Mouse (Mus musculus): ENCODE results near the gene Oard1. TPM values are rescaled to one million over a fixed set of nuclear protein-coding genes. Genes with fewer than 3 reads are reported as not detected.

Gene Oard1
- polyA plus RNA-seq, 1 experiment: 4.5 TPM

DNA sequence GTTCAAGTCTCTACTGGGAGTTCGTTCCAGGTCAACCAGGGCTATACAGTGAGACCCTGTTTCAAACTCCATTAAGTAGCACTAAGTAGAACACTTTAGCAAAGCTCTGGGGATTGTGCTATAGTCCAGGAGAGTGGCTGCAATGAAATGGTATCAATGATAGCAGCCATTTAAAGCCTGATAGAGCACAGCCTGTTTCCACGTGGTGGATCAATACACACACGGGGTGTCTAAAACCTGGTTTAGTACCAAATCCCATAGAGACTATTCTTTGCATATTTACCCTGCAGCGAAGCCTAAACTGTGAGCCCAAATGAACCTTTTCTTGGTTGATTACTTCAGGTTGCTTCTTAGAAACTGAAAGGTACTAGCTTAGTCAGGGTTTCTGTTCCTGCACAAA is 8.1 kb upstream of the Oard1 start:
- TF ChIP-seq GATA1 (IDR thresholded peaks at IDR 0.05; ENCODE audit: low read length): no peak

- no peak for TF ChIP-seq GATA1 (IDR thresholded peaks at IDR 0.05; ENCODE audit: low read length)
Observed at GRCm38 (mm10) chr17:48402751-48403150, 7.1 kb upstream of the Oard1 start.

- no peak for TF ChIP-seq GATA1 (IDR thresholded peaks at IDR 0.05; ENCODE audit: low read length)
Observed at GRCm38 (mm10) chr17:48403848-48404247, 6.0 kb upstream of the Oard1 start.

DNA sequence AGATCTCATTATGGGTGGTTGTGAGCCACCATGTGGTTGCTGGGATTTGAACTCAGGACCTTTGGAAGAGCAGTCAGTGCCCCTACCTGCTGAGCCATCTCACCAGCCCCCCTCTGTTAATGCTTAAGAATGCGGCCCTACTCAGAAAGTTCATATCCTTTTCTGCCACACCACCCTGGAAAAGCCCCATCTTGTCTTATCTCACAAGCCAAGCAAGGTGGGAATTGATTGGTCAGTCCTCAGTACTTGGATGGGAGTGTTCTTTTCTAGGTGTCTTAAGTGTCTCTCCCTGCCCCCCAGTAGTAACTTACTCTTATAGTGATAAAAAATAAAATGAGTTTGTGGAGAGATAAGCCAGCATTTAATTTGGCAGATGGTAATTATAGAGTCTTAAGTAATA is 5.1 kb upstream of the Oard1 start:
- no peak for TF ChIP-seq GATA1 (IDR thresholded peaks at IDR 0.05; ENCODE audit: low read length)

GRCm38 (mm10) chr17:48407154-48407553 is 2.7 kb upstream of the Oard1 start:
- no peak for TF ChIP-seq GATA1 (IDR thresholded peaks at IDR 0.05; ENCODE audit: low read length)

- no peak for TF ChIP-seq GATA1 (IDR thresholded peaks at IDR 0.05; ENCODE audit: low read length)
Observed at GRCm38 (mm10) chr17:48407910-48408525, 1.8 kb upstream of the Oard1 start.

DNA sequence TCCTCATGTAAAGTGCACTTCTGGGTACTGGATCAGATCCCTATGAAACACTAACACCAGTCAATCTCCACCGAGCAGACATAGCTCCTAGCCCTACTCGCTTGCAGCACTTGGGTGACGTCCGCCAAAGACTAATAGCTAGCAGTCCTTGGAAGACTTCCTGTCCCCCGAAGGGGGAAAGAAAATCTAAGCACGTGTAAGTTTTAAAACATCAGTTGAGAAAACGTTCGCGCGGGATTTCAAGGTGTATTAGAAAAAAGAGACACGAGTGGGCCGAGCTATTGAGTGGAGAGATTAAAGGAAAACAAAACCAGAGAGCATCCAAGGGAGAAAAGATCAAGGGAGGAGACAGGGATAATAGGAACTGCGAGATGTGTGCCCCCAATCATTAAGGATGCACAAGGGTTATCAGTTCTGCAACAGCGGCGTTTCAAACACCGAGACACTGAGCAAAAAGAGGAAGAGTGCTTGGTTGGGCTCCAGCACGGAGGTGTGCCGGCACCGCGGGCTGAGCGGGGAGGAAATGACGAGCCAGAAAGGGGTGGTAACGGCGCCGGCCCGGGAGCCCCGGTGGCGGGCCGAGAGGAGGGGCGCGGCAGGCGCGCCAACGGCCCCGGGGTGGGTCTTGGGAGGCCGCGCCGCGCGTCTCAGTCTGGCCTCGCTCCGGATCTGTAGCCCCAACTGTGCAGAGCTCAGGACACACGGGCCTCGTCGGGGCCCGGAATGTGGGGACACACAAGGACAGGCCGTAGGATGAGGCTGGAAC is 1.1 kb upstream of the Oard1 start:
- no peak for TF ChIP-seq GATA1 (IDR thresholded peaks at IDR 0.05; ENCODE audit: low read length)

GRCm38 (mm10) chr17:48410299-48410785 is 528 bp downstream of the Oard1 start:
- TF ChIP-seq GATA1 (IDR thresholded peaks at IDR 0.05; ENCODE audit: low read length): no peak

- no peak for TF ChIP-seq GATA1 (IDR thresholded peaks at IDR 0.05; ENCODE audit: low read length)
Observed at GRCm38 (mm10) chr17:48411241-48411640, 1.4 kb downstream of the Oard1 start.

- TF ChIP-seq GATA1 (IDR thresholded peaks at IDR 0.05; ENCODE audit: low read length): no peak
Observed at GRCm38 (mm10) chr17:48416011-48416410, 6.2 kb downstream of the Oard1 start.

GRCm38 (mm10) chr17:48416425-48417195 is 6.8 kb downstream of the Oard1 start:
- TF ChIP-seq GATA1 (IDR thresholded peaks at IDR 0.05; ENCODE audit: low read length): no peak

DNA sequence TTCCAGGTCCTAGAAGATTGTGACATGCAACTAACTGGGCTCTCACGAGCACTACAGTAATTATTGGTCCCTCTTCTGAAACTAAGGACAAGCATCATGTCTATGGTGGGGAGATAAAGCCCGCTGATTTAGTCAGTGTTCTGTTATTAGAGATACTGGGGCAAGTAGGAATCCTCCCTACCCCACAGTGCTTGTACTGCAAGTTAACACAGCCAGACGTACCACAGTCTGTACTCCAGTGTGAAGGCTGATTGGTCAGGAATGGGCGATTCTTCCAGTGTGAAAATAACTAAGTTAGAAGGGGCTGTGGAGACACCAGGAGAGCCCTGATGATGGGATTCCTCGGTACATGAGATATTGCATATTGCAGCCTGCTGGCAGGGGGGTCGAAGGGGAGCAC is 7.7 kb downstream of the Oard1 start:
- TF ChIP-seq GATA1 (IDR thresholded peaks at IDR 0.05; ENCODE audit: low read length): no peak

DNA sequence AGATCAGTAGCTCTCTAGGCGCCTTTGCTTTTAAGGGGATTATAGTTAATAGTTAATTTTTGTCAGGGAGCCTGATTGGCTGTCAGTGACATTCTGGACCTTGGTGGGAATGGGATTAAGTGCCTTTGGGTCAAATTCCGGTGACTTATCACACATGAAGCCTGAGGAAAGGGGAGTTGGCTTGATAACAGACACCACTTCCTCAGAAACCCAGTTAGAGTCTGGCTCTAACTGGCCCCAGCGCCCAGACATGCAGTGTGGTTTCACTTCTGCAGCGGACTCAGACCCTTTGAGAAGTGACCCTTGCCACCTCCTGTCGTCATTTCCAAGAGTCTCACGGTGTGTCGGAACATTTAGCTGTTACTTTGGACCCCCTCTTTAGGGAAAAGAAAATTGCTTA is 8.4 kb downstream of the Oard1 start:
- no peak for TF ChIP-seq GATA1 (IDR thresholded peaks at IDR 0.05; ENCODE audit: low read length)

DNA sequence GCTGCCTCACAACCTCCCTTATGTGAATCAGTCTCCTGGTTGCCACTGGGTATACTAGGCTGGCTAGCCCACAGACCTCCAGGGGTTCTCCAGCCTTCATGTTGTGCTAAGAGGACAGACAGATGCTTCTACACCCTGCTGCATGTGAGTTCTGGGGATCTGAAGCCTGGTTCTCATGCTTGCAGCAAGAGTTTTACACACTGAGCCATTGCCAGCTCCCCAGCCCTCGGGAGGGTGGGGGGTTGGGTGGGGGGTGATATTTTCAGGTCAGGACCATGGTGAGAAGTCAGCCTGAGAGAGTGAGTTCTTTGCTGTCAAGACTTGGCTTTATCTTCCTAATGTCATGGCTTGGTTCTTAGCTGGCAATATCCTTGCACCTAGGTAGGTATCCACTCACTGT is 9.0 kb downstream of the Oard1 start:
- no peak for TF ChIP-seq GATA1 (IDR thresholded peaks at IDR 0.05; ENCODE audit: low read length)

- TF ChIP-seq GATA1 (IDR thresholded peaks at IDR 0.05; ENCODE audit: low read length): no peak
Observed at GRCm38 (mm10) chr17:48419571-48419970, 9.8 kb downstream of the Oard1 start.

DNA sequence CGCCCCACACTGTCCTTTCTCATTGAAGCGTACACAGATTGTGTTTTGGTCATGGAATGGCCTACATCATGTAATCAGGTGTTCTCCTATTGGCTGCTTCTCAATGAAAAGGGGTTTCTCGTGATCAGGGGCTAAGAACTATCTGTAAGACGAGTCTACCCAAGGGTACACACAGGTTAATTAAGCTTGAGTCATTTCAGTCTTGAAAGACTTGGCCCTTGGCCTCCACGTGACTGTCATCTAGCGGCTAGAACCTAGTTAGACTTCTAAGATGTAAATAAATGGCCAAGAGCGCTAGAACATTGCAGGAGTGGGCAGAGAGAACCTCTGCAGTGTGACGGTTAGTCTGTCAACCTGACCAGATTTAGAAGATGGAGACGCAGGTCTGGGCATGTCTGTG is 14.4 kb downstream of the Oard1 start:
- no peak for TF ChIP-seq GATA1 (IDR thresholded peaks at IDR 0.05; ENCODE audit: low read length)
